Comparison of ENCODE assay signal across 18 mouse cellular contexts in genomic region chr4:82129471-82129870, GRCm38 (mm10).
"Had no signal": no experiment of that assay in that cellular context is flagged by ENCODE, and none has a peak within 500 bp of the region (broad histone marks: within the 10 kb centered on the region; RNA-seq: fewer than 3 reads in every experiment).

No protein-coding gene starts in this region.

- H3K27ac ChIP-seq: liver, embryonic 13.5 days; liver, embryonic 15.5 days; lung, embryonic 15.5 days; macrophage; midbrain, embryonic 12.5 days; neural tube, embryonic 12.5 days had no signal

- H3K9ac ChIP-seq: liver, embryonic 13.5 days; liver, embryonic 15.5 days; liver, postnatal 0 days; lung, embryonic 15.5 days; midbrain, embryonic 12.5 days; neural tube, embryonic 12.5 days had no signal

- ATAC-seq: liver, postnatal 0 days; lung, postnatal 0 days; midbrain, embryonic 16.5 days had no signal

- DNase-seq: liver, embryonic 13.5 days; liver, postnatal 0 days; lung, adult 2 months; lung, postnatal 14 days; lung, postnatal 36 days; midbrain, embryonic 14.5 days; right cerebral cortex, postnatal 14 days; thymus, adult 18-20 months; thymus, postnatal 14 days; thymus, postnatal 36 days had no signal

- H3K4me3 ChIP-seq: liver, embryonic 13.5 days; liver, embryonic 15.5 days; lung, embryonic 15.5 days; megakaryocyte, embryonic 14.5 days; midbrain, embryonic 12.5 days; neural tube, embryonic 12.5 days had no signal

- H3K4me2 ChIP-seq: liver, embryonic 13.5 days; liver, embryonic 15.5 days; lung, embryonic 15.5 days; midbrain, embryonic 12.5 days; neural tube, embryonic 12.5 days had no signal

- H3K36me3 ChIP-seq: liver, embryonic 13.5 days; liver, embryonic 15.5 days; lung, embryonic 15.5 days; midbrain, embryonic 12.5 days; neural tube, embryonic 12.5 days had no signal

- H3K9me3 ChIP-seq: liver, embryonic 13.5 days; liver, embryonic 15.5 days; lung, embryonic 15.5 days; midbrain, embryonic 12.5 days; neural tube, embryonic 12.5 days had no signal

- H3K27me3 ChIP-seq: liver, embryonic 13.5 days; liver, embryonic 15.5 days; lung, embryonic 15.5 days; megakaryocyte, embryonic 14.5 days; midbrain, embryonic 12.5 days; neural tube, embryonic 12.5 days had no signal

- H3K4me1 ChIP-seq: liver, embryonic 13.5 days; liver, embryonic 15.5 days; lung, embryonic 15.5 days; megakaryocyte, embryonic 14.5 days; midbrain, embryonic 12.5 days; neural tube, embryonic 12.5 days had no signal
